Mouse (Mus musculus) lung, postnatal 0 days (tissue): ENCODE measurements at regions not wholly inside any gene's neighbourhood (a gene's known extent, or its start where the extent isn't known, plus 50 kb on each side); places are given as distances from the start of the nearest gene placed in this dataset.

Source experiments
- CTCF ChIP-seq: IDR thresholded peaks from 2 replicates; pipeline ENCODE4 v1.5.1; 2016; ENCODE audit warnings: antibody characterized with exemption, mild to moderate bottlenecking
- EP300 ChIP-seq: IDR thresholded peaks from 2 replicates; pipeline ENCODE4 v1.6.1; 2016; ENCODE audit warnings: antibody characterized with exemption, mild to moderate bottlenecking, control low read depth

- TF ChIP-seq CTCF, result no peak
- no peak for TF ChIP-seq EP300
Measured at GRCm38 (mm10) chr9:31587671-31588070, 123.4 kb upstream of the Tmem45b start.
